Mouse (Mus musculus) lung, embryonic 14.5 days (tissue): ENCODE results near the gene Dnaja3. TPM values are rescaled to one million over a fixed set of nuclear protein-coding genes. Genes with fewer than 3 reads are reported as not detected.

Source experiments
- ATAC-seq: fragments of 200-750 bp; cut with Nextera tagmentation; 2 replicates; pipeline ENCODE4 v1.8.0; 2017; ENCODE audit warnings: mild to moderate bottlenecking, moderate TSS enrichment, moderate library complexity; ENCODE audit not compliant: insufficient read depth
- DNase-seq: peaks from one replicate; pipeline ENCODE4 v3.0.0-alpha.2; 2015
- H3K27ac ChIP-seq: fragments of 300-500 bp; sonication (generic); 2 replicates; pipeline ENCODE4 v1.5.1; 2014; ENCODE audit warnings: low read depth, mild to moderate bottlenecking, moderate library complexity
- H3K27me3 ChIP-seq: fragments of 300-500 bp; sonication (generic); 2 replicates; pipeline ENCODE4 v1.6.1; 2014; ENCODE audit warnings: low read length, control low read depth; ENCODE audit not compliant: insufficient read depth
- H3K36me3 ChIP-seq: fragments of 300-500 bp; sonication (generic); 2 replicates; pipeline ENCODE4 v1.6.1; 2014; ENCODE audit warnings: control low read depth; ENCODE audit not compliant: insufficient read depth
- H3K4me1 ChIP-seq: fragments of 300-500 bp; sonication (generic); 2 replicates; pipeline ENCODE4 v1.6.1; 2014; ENCODE audit warnings: antibody characterized with exemption, control low read depth; ENCODE audit not compliant: insufficient read depth
- H3K4me2 ChIP-seq: fragments of 300-500 bp; sonication (generic); 2 replicates; pipeline ENCODE4 v1.6.1; 2014; ENCODE audit warnings: mild to moderate bottlenecking
- H3K4me3 ChIP-seq: fragments of 300-500 bp; sonication (generic); 2 replicates; pipeline ENCODE4 v1.5.1; 2014; ENCODE audit warnings: low read depth, low read length
- H3K9ac ChIP-seq: fragments of 300-500 bp; sonication (generic); 2 replicates; pipeline ENCODE4 v1.6.1; 2014
- H3K9me3 ChIP-seq: fragments of 300-500 bp; sonication (generic); 2 replicates; pipeline ENCODE4 v1.6.1; 2016; ENCODE audit warnings: low read depth, low read length, control low read depth
- CTCF ChIP-seq: IDR thresholded peaks from 2 replicates; pipeline ENCODE4 v1.5.1; 2016; ENCODE audit warnings: antibody characterized with exemption, low read depth
- WGBS: fragments of 180-500 bp; shearing (Covaris S2); extraction: QIAGEN DNeasy Blood & Tissue Kit; methylation state at CpG from one replicate; pipeline ENCODE4 v1.1.7; 2014; 5-methylcytosine and 5-hydroxymethylcytosine counted together
- polyA plus RNA-seq: library from polyadenylated mRNA; unstranded; fragments of >200 nt; fragmentation: Nextera tagmentation; extraction: Ambion mirVana; gene quantifications from 2 replicates; pipeline ENCODE4 v1.2.1, GENCODE M21; 2014

The Dnaja3 gene
- polyA plus RNA-seq, 1 experiment from 2014 or later = 59.3 TPM

GRCm38 (mm10) chr16:4722915-4723209 is 83.1 kb downstream of the Dnaja3 start:
- Histone ChIP-seq H3K27me3 (no peaks in the 10 kb centered on the region), H3K9ac (no peak overlapping the region), H3K36me3 (no peaks in the 10 kb centered on the region), H3K4me2 (no peak overlapping the region), H3K4me3 (no peak overlapping the region), H3K4me1 (0 out of 2 replicates have a peak, but pooled peaks cover 4% of the 10 kb centered on the region), H3K9me3 (no peaks in the 10 kb centered on the region), H3K27ac (no peak overlapping the region)
- WGBS = 43% methylated on average over 3 of the region's 3 CpGs
- ATAC-seq = no peak
- DNase-seq = no peak
- TF ChIP-seq CTCF = no peak

GRCm38 (mm10) chr16:4725266-4725665 is 85.5 kb downstream of the Dnaja3 start:
- Histone ChIP-seq H3K4me1 (0 out of 2 replicates have a peak, but pooled peaks cover 6% of the 10 kb centered on the region), H3K4me2 (no peak overlapping the region), H3K36me3 (no peaks in the 10 kb centered on the region), H3K27me3 (no peaks in the 10 kb centered on the region), H3K4me3 (no peak overlapping the region), H3K9me3 (no peaks in the 10 kb centered on the region), H3K27ac (no peak overlapping the region), H3K9ac (no peak overlapping the region)
- no peak for TF ChIP-seq CTCF
- DNase-seq (no peak), ATAC-seq (no peak)
- WGBS = 76% methylated on average over 4 of the region's 4 CpGs

- peak within 1 kb of the TSS; percentile 73 for H3K4me2 ChIP-seq
- WGBS = 5% methylated on average over 35 of the region's 35 CpGs
- H3K9me3 ChIP-seq = no peaks in the 10 kb centered on the region
- peak within 1 kb of the TSS; percentile 83 for H3K27ac ChIP-seq
- H3K27me3 ChIP-seq = no peaks in the 10 kb centered on the region
- 0 out of 2 replicates have a peak, but pooled peaks cover 6% of the 10 kb centered on the region for H3K4me1 ChIP-seq
- H3K9ac ChIP-seq = peak within 1 kb of the TSS; percentile 85
- H3K36me3 ChIP-seq = no peaks in the 10 kb centered on the region
- peak within 1 kb of the TSS; percentile 80 for H3K4me3 ChIP-seq
- TF ChIP-seq CTCF = no peak
- ATAC-seq = peak; percentile 94
- DNase-seq = peak; percentile 97
These were observed 86.2 kb downstream of the Dnaja3 start, which contains the start of gene Hmox2 for GRCm38 (mm10) chr16:4725780-4726527. Gene Hmox2, plus strand, starts transcription at chr16:4726361.

- WGBS = under 1% methylated on average over 40 of the region's 40 CpGs
- H3K27me3 ChIP-seq = no peaks in the 10 kb centered on the region
These were observed 86.8 kb downstream of the Dnaja3 start for GRCm38 (mm10) chr16:4726528-4727128.

GRCm38 (mm10) chr16:4727526-4727925 is 87.7 kb downstream of the Dnaja3 start:
- Histone ChIP-seq H3K4me2 (peak overlapping the region; percentile 73), H3K9me3 (no peaks in the 10 kb centered on the region), H3K36me3 (no peaks in the 10 kb centered on the region), H3K27me3 (no peaks in the 10 kb centered on the region), H3K27ac (no peak overlapping the region; the same call in 1 of the 2 replicates), H3K4me1 (0 out of 2 replicates have a peak, but pooled peaks cover 6% of the 10 kb centered on the region), H3K4me3 (peak overlapping the region; percentile 80; the same call in 1 of the 2 replicates), H3K9ac (no peak overlapping the region)
- ATAC-seq (no peak), DNase-seq (no peak)
- WGBS = 87% methylated on average over 1 of the region's 1 CpGs
- no peak for TF ChIP-seq CTCF

More at GRCm38 (mm10) chr16:4726528-4727128, 86.8 kb downstream of the Dnaja3 start:
- no peaks in the 10 kb centered on the region for H3K9me3 ChIP-seq
- H3K4me3 ChIP-seq = peak overlapping the region; percentile 80
- H3K27ac ChIP-seq = peak overlapping the region; percentile 83
- peak; percentile 78 for ATAC-seq
- H3K9ac ChIP-seq = peak overlapping the region; percentile 85
- no peak for DNase-seq
- H3K4me1 ChIP-seq = 0 out of 2 replicates have a peak, but pooled peaks cover 6% of the 10 kb centered on the region
- TF ChIP-seq CTCF = no peak
- H3K36me3 ChIP-seq = no peaks in the 10 kb centered on the region
- H3K4me2 ChIP-seq = peak overlapping the region; percentile 73

GRCm38 (mm10) chr16:4727963-4728362 is 88.2 kb downstream of the Dnaja3 start:
- no peak overlapping the region for H3K27ac ChIP-seq
- ATAC-seq (no peak), DNase-seq (no peak)
- H3K36me3 ChIP-seq = no peaks in the 10 kb centered on the region
- H3K4me2 ChIP-seq = peak overlapping the region; percentile 73
- no peak for TF ChIP-seq CTCF
- no peaks in the 10 kb centered on the region for H3K9me3 ChIP-seq
- no peak overlapping the region for H3K4me3 ChIP-seq
- WGBS = 27% methylated on average over 1 of the region's 1 CpGs
- no peaks in the 10 kb centered on the region for H3K27me3 ChIP-seq
- H3K9ac ChIP-seq = no peak overlapping the region
- H3K4me1 ChIP-seq = 0 out of 2 replicates have a peak, but pooled peaks cover 6% of the 10 kb centered on the region

GRCm38 (mm10) chr16:4730776-4731358 is 91.1 kb downstream of the Dnaja3 start:
- H3K4me2 ChIP-seq = no peak overlapping the region
- H3K4me1 ChIP-seq = 0 out of 2 replicates have a peak, but pooled peaks cover 6% of the 10 kb centered on the region
- no peak for ATAC-seq
- H3K27me3 ChIP-seq = no peaks in the 10 kb centered on the region
- peak; percentile 17 for DNase-seq
- no peaks in the 10 kb centered on the region for H3K9me3 ChIP-seq
- no peak for TF ChIP-seq CTCF
- no peak overlapping the region for H3K27ac ChIP-seq
- no peak overlapping the region for H3K4me3 ChIP-seq
- WGBS = 67% methylated on average over 3 of the region's 3 CpGs
- H3K9ac ChIP-seq = no peak overlapping the region
- H3K36me3 ChIP-seq = no peaks in the 10 kb centered on the region
